Mouse (Mus musculus) spleen, adult 2 months (tissue): Measurements from ENCODE around the gene Rgs7bp. TPM values are rescaled to one million over a fixed set of nuclear protein-coding genes. Genes with fewer than 3 reads are reported as not detected.
"Not testable (repeated sequence)": the region's sequence is repeated elsewhere in the genome, so short reads cannot be mapped to it uniquely, and the experiment has no call there.

Source experiments
- DNase-seq, 2 experiments: peaks; one replicate each; pipeline versions ENCODE4 v3.0.0 to v3.0.0-alpha.2; 2012 to 2021; ENCODE audit warnings: low spot score in 2 of 2, low read depth in 1 of 2
- H3K27ac ChIP-seq: fragments of 200-500 bp; 2 replicates; pipeline ENCODE4 v1.5.1; 2012; ENCODE audit warnings: low read length, inconsistent platforms; ENCODE audit not compliant: insufficient read depth
- H3K27me3 ChIP-seq: fragments of 200-500 bp; 2 replicates; pipeline ENCODE4 v1.6.1; 2012; ENCODE audit warnings: mild to moderate bottlenecking, moderate library complexity, low read length, inconsistent platforms; ENCODE audit not compliant: control insufficient read depth, insufficient read depth
- H3K36me3 ChIP-seq: fragments of 200-500 bp; 2 replicates; pipeline ENCODE4 v1.6.1; 2012; ENCODE audit warnings: mild to moderate bottlenecking, low read length, inconsistent platforms; ENCODE audit not compliant: control insufficient read depth, insufficient read depth
- H3K4me1 ChIP-seq: fragments of 200-500 bp; 2 replicates; pipeline ENCODE4 v1.6.1; 2011; ENCODE audit warnings: inconsistent platforms; ENCODE audit not compliant: control insufficient read depth, insufficient read depth, insufficient read length
- H3K4me3 ChIP-seq: fragments of 200-500 bp; 2 replicates; pipeline ENCODE4 v1.5.1; 2011; ENCODE audit warnings: mild to moderate bottlenecking, inconsistent platforms; ENCODE audit not compliant: insufficient read depth, insufficient read length; ENCODE audit errors: extremely low read depth
- CTCF ChIP-seq: fragments of 200-500 bp; IDR thresholded peaks from 2 replicates; pipeline ENCODE4 v1.5.1; 2011; ENCODE audit warnings: mild to moderate bottlenecking, inconsistent platforms; ENCODE audit not compliant: insufficient read depth, insufficient read length, insufficient replicate concordance; ENCODE audit errors: extremely low read depth
- POLR2A ChIP-seq: fragments of 200-500 bp; IDR thresholded peaks from 2 replicates; pipeline ENCODE4 v1.6.1; 2011; ENCODE audit warnings: low read depth, low read length, inconsistent platforms
- WGBS: fragments of 180-500 bp; shearing (Covaris S2); methylation state at CpG from one replicate; pipeline ENCODE4 v1.1.7; 2018; 5-methylcytosine and 5-hydroxymethylcytosine counted together
- polyA plus RNA-seq: library from polyadenylated mRNA; depleted of rRNA; stranded (reverse); fragments of >200 nt; gene quantifications from 2 replicates; pipeline ENCODE4 v1.2.3, GENCODE M21; 2012; rRNA removed

The Rgs7bp gene
- polyA plus RNA-seq, 1 experiment = 0.22 TPM

DNA sequence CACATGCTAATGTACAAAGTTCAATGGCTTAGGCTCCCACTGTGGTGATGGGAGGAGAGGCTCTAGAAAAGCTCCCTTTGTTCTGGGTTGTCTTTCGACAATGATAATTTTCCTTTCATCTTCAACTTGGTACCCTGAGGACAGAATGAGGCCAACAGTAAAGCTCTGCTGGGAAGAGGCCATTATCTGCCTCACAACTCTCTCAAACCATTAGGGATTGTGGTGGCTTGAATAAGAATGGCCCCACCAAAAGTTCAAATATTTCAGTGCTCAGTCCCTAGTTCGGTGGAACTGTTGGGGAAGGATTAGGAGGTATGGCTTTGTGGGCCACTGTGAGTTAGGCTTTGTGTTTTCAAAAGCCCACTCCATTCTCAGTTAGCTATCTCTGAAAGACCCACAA, 138.6 kb downstream of the Rgs7bp start:
- Histone ChIP-seq H3K4me1 (no peaks in the 10 kb centered on the region), H3K4me3 (no peak overlapping the region), H3K36me3 (no peaks in the 10 kb centered on the region), H3K27me3 (no peaks in the 10 kb centered on the region), H3K27ac (no peak overlapping the region)
- TF ChIP-seq POLR2A (no peak), CTCF (no peak)
- WGBS = 95% methylated on average over 2 of the region's 2 CpGs
- no peak for DNase-seq

- WGBS = 91% methylated on average over 17 of the region's 17 CpGs
- no peak for DNase-seq
- no peak overlapping the region for H3K27ac ChIP-seq
- H3K4me1 ChIP-seq = no peaks in the 10 kb centered on the region
- no peaks in the 10 kb centered on the region for H3K27me3 ChIP-seq
- H3K4me3 ChIP-seq = no peak overlapping the region
- no peaks in the 10 kb centered on the region for H3K36me3 ChIP-seq
- TF ChIP-seq POLR2A (no peak), CTCF (no peak)
These were observed 140.3 kb downstream of the Rgs7bp start for GRCm38 (mm10) chr13:104914288-104914895.

GRCm38 (mm10) chr13:104911626-104912025, 143.1 kb downstream of the Rgs7bp start:
- DNase-seq, H3K4me1 ChIP-seq, H3K4me3 ChIP-seq, H3K27ac ChIP-seq, H3K36me3 ChIP-seq, H3K27me3 ChIP-seq: not testable (repeated sequence)
- WGBS = 87% methylated on average over 5 of the region's 5 CpGs

DNA sequence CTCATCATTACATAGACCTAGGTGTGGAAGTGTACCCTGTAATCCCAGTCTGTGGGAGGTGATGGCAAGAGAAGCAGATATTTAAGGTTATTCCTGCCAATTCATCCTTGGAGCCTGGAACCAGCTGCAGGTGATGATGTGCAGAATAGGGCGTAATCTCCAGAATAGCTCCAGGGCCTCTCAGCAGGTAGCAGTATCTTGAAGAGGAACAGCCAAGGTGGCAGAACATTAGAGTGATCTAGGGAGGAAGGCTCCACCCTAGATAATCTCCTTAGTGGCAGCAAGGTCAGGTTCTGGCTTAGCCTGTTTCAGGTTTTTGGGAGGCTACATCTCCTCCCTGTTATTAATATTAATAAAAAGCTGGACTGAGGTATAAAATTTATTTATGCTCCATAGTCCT, 143.7 kb downstream of the Rgs7bp start:
- not testable (repeated sequence) for H3K4me3 ChIP-seq, H3K36me3 ChIP-seq, DNase-seq, H3K27me3 ChIP-seq, H3K27ac ChIP-seq, H3K4me1 ChIP-seq
- 94% methylated on average over 1 of the region's 1 CpGs for WGBS

GRCm38 (mm10) chr13:104908691-104909090, 146.0 kb downstream of the Rgs7bp start:
- H3K27me3 ChIP-seq = no peaks in the 10 kb centered on the region
- no peaks in the 10 kb centered on the region for H3K4me1 ChIP-seq
- H3K4me3 ChIP-seq = no peak overlapping the region
- no peaks in the 10 kb centered on the region for H3K36me3 ChIP-seq
- no peak overlapping the region for H3K27ac ChIP-seq
- DNase-seq = no peak
- 82% methylated on average over 7 of the region's 7 CpGs for WGBS
- no peak for TF ChIP-seq CTCF
- no peak for TF ChIP-seq POLR2A

Other genes starting within 250 kb of the Rgs7bp start
- gene Cwc27, start 237.8 kb downstream of the Rgs7bp start, polyA plus RNA-seq = 1.7 and 2.4 TPM in 2 replicates
- not detected in 2 replicates for gene Shisal2b, start 191.0 kb downstream of the Rgs7bp start, polyA plus RNA-seq
- not detected in 2 replicates for gene 4933425L06Rik, start 27.2 kb upstream of the Rgs7bp start, polyA plus RNA-seq
- 0.86 and 1.1 TPM in 2 replicates for gene Rnf180, start 239.9 kb upstream of the Rgs7bp start, polyA plus RNA-seq